Mouse (Mus musculus) urinary bladder, postnatal 36 days (tissue): ENCODE measurements around the gene Lrguk.

ENCODE experiments used
- DNase-seq, 2 experiments: peaks; one replicate each; pipeline ENCODE4 v3.0.0; 2022; ENCODE audit warnings: low spot score in 2 of 2, mixed read lengths in 1 of 2

The Lrguk gene

DNA sequence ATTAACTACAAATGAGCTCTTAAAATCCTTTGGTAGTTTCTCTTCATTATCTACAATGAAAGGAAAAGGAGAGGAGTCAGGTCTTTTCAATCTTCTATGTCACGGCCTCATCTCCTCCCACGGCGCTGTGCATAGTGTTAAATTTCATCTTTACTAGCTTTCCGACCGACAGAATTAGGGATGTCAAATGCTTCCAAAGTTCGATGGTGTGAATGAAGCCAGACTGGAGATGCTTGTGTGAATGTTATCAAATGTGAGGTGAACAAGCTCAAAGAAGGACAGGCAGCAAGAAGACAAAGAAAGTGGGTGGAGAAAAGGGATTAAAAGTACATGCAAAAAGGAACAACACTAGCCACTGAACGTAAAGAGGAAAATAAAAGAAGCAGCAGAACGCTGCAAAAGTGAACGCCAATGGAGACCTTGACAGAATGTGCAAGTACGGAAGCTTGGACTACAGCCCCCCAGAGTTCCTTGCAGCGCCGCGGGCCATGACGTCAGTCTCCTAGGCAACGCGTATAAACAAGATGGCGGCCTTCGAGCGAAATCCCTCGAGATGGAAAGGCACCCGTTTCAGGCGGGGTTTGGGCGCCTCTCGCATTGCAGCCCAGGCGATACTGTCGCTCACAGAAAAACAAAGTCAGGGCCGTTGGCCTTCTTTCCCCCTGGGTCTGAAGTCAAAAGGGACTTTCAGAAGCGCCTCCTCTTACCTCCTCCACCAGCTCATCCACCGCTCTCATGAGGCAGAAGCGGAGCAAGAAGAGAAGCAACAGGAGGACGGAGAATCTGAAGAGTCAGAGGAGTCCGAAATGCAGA lies at the start of gene Lrguk:
Gene Lrguk (plus strand): TSS at position 516 of the 813 bp plus-strand sequence.
- peak; percentile 66 to 81 for DNase-seq

DNA sequence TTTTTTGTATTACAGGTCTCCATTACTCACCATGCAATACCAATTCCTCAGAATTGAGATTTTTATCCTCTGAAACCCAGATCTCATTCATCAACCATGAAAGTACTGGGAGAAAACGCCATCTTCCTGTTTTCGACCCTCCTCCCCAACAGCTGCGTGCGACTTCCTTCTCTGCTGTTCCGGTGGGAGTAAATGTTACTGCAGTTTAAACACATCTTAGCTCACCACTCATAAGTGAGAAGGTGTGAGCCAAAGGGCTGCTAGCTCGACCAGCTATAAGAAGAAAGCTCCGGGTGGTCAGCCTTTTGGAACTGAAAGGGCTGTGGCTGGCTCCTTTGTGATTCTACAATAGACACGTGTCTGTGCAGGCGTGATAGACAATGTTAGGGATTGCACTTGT lies 46.5 kb upstream of the Lrguk start:
- DNase-seq, result no peak

DNA sequence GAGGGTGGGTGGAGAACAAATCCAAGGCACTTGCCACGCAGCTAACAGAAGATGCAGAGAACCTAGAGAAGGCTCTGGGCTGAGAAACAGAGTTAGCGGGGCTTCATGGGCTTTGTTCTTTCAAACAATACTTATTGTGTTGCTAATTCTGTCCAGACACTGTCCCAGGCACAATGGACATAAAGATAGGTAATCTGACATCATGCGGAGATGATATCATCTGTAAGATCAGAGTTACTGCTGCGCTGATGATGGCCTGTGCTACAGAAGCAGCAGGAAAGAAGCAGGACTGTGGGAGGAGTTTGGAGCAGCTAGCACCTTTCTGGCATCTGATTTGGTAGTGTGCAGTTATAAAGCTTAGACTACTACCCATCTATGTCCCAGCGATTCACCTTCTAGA lies 42.1 kb upstream of the Lrguk start:
- DNase-seq, result no peak

DNA sequence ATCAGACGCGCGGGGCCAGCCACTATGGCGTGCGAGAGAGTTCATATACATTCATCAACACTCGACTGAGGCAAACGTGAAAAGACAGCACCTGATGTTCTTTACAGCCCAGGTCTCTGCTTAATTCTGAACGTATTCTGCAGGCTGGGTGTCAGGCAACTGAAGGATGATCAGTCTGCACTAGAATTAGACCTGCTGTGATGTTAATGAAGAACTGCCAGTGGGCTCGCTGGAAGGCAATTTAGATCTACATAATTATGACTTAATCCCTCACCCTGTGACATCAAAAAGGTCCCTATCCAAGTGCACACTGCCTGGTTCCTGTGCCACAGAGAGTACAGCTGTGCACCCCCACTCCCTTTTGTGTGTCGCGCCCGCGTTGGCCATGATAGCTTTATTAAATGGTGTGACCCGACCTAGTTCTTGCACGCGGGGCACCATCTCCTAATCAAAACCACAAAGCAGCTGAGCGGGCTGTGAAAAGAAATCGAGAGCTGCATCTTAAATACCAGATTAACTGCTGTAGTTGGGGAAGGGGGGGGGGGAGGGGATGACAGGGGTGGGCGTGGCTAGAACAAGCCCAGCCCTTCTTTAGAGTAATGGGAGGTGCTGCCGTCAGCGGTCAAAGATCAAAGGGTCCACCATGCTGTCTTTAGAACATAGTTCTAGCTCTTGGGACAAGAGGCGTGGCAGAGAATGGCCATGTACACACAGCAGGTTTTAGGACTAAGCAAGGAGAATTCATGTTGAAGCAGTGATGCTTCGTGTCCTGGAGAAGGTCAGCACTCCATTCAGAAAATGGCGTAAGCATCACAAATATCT lies 36.8 kb upstream of the Lrguk start:
- DNase-seq, result no peak

DNA sequence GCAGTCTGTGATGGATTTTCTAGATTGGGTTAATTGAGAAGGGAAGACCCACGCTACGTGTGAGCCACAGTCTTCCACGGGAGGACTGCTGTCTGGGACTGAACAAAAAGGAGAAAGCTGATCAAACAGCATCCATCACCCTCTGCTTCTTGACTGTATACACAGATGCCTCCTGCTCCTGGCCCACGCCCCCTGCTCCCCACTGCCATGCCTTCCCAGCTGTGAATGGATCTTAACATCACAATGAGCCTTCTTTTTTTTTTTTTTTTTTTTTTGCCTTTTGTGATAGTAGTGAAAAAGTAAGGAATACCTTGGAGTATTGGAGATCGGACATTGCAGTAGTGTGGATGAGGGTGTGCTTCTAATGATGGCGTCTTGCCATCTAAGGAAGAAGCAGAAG lies 35.4 kb upstream of the Lrguk start:
- no peak for DNase-seq

DNA sequence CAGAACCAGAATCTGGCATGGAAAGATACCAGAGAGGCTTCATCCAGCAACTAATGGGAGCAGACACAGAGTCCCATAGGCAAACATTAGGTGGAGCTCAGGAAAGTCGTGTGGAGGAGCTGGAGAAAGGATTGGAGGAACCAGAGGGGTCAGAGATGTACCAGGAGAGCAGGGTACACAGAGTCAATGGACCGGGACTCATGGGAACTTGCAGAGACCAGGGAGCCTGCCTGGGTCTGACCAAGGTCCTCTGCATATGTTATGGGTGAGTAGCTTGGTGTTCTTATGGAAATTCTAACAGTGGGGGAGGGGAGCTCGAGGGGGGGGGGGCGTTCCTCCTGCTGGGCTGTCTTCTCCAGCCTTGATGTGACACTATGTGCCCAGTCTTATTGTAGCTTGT lies 30.7 kb upstream of the Lrguk start:
- no peak for DNase-seq

DNA sequence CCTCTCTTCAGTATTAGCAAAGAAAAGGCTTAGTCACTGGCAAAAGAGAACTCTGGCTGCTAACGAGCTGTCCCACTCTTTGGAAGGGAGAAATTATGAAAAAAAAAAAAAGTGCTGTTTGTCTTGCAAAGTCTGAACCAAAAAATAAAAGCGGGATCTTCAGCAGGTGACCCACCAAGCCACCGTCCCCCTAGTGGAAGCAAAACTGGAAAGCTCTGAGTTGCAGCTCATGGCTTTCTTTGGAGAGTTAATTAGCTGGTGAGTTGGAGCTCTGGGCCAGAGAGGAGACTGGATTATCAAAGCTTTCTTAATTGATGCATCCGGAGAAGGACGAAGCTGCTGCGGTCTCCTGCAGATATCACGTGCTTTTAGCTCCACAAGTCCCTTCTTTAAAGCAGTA lies 29.7 kb upstream of the Lrguk start:
- DNase-seq, result no peak

DNA sequence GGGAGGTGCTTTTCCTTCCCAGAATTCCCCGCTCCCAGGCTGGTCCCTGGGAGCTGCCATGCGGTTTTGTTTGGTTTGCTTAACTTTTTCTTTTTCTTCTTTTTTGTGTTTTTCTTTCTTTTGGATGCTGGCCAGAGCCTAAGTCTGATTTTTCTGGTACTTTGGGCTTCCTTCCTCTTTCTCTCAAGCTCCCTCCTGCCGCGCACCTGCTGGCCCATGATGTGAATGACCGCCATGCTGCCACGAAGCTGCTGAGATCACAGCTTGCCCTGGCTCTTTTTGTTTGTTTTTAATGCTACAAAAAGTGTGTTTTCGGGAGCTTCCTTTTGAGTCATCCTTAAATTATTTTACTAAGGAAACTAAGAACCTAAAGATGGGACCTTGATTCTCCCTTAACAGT lies 28.6 kb upstream of the Lrguk start:
- no peak for DNase-seq

DNA sequence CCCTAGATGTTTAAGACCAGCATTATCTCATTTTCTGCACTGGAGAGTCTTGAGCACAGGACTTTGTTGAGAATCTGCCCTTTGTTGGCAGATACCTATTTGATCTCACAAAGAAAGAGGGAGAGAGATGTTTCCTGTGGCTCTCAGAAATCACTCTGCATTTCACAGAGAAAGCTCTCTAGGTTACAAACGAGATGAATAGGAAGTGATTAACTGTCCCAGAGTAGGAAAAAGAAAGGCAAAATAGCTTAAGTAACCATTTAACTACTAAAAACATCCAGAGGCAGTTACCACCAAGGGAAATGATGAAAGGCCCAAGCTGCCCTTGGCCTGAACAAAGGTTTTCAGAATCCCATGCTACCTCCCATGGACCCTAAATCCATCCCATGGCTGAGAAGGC lies 26.2 kb upstream of the Lrguk start:
- no peak for DNase-seq

DNA sequence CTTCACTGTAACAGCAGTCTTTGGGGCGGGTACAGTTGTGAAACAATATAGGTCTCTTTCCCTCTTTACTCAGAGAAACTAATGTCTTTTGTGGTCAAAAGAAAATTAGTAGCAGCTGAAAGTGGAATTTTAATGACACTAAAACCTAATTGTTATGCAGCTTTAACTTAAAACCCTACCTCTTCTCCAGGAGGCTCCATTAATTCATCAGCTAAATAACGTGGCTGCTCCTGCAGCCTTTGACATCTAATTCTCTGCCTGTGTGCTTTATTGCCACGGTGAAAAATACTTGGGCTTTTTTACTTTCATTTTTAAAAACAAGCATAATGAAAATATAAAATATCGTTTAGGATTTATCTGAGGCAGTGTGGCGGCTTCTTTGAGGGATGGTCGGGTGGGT lies 15.8 kb upstream of the Lrguk start:
- DNase-seq, result no peak

DNA sequence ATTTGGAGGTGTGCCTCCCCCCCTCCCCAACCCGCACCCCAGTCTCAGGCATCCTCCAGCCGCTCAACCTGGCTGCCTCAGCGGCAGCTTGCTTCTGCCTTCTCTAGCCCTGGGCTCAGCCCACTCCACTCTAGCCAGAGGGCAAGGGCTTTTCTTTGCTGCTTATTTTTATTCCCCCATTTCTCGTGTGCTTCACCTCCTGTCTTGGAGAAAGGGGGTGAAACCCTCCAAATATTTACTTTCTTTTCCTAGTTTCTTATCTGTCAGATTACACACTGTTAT lies 439 bp downstream of the Lrguk start:
- DNase-seq, result no peak

DNA sequence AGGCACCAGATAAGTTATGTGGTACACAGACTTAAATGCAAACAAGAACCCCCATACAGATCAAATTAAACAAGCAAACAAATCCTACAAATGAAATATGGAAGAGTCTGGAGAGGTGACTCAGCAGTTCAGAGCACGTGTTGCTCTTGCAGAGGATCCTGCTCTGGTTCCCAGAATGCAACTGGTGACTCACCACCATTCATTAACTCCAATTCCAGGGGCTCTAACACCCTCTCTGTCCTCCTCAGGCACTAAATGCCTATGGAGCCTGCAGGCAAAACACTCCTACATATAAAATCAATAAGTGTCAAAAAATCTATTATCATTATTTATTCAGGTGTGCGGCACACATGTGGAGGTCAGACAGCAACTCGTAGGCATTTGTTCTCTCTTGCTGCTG lies 4.8 kb downstream of the Lrguk start:
- DNase-seq, result no peak

DNA sequence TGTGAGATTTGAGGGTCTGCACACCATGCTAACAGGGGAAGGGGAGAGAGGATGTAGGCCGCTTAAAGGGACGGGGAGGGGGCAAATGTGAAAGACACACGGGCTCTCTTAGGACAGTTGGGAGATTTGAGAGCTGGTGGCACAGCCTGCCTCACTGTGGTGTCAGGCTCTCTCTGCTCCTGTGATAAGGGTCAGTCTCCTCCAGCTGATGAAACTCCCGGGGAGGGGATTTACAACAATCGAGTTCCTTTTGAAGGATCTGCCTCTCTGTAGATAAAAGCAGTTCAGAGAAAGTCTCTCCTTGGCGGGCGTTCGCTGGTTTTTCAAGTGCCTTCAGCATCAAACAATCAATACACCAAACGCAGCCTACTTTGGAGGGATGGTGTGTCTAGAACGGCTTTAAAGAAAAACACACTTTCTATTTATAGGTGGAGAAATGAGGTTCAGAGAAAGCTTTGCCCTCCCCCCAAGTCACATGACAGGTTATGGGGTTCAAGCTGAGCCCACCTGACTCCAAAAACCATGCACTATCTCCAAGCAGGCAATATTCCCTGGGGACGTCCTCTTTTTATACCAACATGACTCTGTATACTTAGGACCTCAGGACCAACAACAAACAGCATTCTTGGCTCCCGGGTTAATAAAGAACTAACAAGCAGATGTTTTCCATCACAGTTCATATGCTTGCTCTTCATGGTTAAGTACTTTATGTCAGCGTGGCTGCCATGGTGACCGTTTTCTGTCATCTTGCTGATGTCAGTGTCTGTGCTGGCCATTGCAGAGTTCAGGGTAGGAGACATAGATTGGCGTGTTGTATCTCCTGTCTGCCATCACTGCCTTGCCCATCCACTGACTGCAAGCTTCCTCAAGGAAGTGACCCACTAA lies 5.6 kb downstream of the Lrguk start:
- DNase-seq, result no peak

DNA sequence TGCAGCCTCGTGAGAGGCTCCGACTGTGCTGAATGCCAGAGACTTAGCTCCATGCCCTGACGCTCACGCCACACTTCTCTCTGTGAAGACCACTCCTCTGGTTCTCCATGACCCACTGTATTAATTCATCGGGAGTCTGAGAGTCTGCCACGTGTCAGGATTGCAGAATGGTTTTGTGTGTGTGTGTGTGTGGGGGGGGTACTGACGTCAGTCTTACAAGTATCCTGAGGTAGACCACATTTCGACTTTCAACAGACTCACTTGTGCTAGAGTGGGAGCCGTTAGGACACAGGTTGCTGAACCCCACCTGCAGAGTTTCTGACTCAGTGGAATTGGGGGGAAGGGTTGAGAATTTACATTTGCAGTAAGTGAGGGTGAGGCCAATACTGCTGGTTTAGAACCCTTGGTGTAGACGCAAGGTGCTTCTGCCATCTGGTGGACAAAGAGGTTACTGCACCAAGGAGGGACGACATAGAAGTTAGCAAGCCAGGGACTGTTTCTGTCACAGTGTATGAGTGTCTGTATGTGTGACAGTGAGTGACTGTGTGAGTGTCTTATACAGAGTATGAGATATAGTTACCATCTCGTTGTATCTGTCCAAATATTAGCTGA lies 11.5 kb downstream of the Lrguk start:
- peak; percentile 61 to 66 for DNase-seq

DNA sequence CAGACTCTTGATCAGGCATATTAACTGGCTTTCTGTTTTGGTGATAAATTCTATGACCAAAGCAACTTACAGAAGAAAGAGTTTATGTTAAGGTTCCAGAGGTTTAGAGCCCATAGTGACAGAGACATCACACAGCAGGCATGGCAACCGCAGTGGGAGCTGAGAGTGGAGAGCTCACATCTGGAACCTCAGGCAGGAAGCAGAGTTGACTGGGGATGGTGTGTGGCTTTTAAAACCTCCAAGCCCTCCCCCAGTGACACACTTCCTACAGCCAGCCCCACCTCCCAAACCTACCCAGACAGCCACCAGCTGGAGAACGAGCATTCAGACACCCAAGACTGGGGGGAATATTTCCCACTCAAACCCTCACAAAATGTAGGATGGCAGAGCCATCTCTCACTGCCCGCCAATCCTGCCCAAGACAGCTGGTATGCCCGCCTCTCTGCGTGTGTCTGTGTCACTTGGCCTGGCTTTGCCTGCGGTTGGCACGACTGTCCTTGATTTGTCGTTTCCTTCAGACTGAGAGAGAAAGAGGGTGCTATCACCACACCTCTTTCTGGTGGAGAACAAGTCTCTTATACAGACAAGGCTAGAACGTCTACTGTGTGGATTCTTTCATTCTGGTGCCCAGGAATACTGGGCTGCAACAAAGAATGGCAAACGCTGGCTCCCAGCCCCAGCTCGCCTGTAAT lies 12.5 kb downstream of the Lrguk start:
- no peak for DNase-seq

DNA sequence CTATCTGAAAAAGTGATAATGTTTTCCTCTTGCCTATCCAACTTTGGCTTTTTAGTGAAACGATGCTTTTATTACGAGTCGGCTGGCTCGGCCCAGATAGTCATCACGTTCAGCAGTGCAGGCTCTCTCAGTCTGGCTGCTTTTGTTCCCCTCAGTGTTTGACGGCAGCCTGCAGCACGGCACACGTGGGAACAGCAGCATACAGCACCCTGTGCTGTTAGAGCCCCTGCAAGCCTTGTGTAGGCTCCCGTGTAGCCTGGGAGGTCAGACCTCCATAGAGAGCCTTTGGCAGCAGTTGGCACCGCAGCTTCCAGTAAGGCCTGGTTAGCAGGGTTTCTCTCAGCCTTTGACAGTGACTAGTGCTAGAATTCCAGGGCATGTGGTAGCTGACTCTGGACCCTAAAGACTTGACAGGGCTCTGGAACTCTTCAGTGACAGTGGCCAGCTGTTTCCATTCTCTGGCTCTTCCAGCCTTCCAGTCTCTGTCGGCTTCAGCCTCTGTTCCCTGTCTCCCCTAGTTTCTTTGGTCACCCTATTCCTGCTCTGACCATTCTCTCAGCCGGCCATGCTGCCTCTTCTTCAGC lies 15.1 kb downstream of the Lrguk start:
- DNase-seq, result no peak

DNA sequence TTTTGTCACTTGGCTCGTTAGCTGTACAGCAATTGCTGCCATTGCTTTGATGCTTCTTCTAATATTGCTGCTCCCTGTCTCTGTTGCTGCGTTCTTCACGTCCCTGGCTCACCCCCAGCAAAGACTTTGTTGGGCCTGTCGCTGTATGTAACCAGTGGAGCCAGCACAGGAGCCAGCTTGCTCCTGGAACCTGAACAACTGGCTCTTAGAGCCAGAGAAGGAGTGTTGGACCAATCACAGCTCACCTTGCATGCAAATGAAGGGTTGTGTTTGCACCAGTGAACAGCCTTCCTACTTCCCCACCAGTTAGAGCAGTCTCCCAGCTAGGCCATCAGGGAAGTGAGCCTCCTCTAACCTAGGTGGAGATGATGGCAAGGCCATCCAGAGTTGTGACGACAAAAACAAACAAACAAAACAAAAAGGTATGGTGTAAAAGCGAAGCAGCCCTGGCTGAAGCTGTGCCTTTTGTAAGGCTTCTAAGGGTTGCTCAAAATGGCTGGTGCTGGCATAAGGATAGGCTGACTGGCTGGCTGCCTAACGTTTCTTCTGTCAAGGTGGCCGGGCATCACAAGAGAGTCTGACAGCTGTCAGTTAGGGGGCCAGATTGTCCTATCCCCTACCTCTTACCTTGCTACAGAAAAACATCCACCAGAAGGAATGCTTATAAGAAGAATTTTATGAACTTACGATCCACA lies 15.7 kb downstream of the Lrguk start:
- no peak for DNase-seq

DNA sequence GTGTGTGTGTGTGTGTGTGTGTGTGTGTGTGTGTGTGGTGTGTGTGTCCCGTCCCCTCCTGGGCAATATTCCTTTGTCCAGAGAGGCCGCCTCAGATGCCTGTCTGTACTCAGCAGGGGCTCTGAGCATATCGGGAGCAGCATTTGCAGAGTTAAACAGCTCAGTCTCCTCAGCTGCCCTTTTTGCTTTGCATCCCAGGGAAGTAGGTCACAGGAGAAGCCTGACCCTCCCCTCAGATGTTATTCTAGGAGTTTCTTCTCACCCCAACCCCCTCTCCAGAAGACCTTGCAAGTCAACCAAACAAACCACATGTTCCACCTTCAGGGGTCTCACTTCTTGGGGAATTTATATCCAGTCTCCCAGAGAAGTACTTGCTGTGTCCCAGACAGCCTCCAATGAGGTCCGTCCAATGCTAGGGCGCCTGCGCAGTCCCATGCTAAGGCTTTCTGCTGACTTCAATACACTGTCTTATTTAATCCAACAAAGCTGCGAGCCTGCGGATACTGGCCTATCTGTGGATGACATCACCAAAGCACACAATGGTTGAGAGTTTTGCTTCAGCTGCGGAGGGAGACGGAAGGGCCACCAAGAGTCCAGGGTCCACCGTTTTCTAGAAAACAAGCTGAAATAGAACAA lies 17.4 kb downstream of the Lrguk start:
- DNase-seq, result no peak

DNA sequence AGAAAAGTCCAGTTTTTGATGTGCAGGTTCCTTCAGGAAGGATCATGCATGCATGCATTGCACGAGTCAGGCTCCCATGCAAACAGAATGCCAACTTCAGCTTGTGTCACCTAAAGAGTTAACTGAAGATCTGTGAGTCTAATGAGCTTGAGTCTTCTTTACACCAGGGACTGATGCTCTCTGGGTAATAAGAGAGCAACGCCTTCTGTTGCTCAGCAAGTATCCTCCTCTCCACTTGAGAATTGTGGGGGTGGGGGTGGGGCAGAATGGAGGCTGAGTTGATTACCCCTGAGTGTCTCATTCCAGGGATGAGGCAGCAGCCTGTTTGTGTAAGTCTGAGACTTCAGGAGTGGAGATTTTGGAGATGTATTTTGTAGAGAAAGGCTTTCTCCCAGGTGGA lies 20.2 kb downstream of the Lrguk start:
- DNase-seq, result no peak

DNA sequence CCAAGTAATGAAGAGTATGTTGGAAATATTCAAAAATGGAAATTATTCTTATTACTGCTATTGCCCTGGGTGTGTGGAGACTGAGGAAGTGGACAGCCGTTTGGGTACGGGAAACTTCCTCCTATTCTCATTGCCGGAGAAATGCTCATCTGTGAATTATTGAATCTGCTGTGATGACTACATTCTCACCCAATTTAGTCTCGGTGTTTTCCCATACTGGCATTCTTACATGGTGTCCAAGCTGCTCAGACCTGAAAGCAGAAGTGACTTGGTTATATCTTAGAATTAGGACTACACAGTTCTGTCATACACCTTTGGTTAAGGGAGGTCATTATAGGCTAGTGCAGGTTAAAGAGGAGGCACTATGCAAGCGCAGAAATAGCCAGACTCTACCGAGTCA lies 30.5 kb downstream of the Lrguk start:
- DNase-seq, result no peak
